Mouse (Mus musculus) forebrain, postnatal 0 days (tissue): ENCODE results near the gene Gm3336. TPM values are rescaled to one million over a fixed set of nuclear protein-coding genes. Genes with fewer than 3 reads are reported as not detected.

Experiments
- ATAC-seq: fragments of 200-750 bp; cut with Nextera tagmentation; 2 replicates; pipeline ENCODE4 v1.8.0; 2017; ENCODE audit warnings: mild to moderate bottlenecking, moderate library complexity
- DNase-seq: peaks from one replicate; pipeline ENCODE4 v3.0.0-alpha.2; 2015
- H3K27ac ChIP-seq: fragments of 300-500 bp; sonication (generic); 2 replicates; pipeline ENCODE4 v1.5.1; 2014; ENCODE audit warnings: low read depth, mild to moderate bottlenecking, antibody characterized with exemption, low read length, moderate library complexity, mixed read lengths
- H3K27me3 ChIP-seq: fragments of 300-500 bp; sonication (generic); 2 replicates; pipeline ENCODE4 v1.6.1; 2014; ENCODE audit warnings: mild to moderate bottlenecking, low read length, mixed read lengths; ENCODE audit not compliant: insufficient read depth
- H3K36me3 ChIP-seq: fragments of 300-500 bp; sonication (generic); 2 replicates; pipeline ENCODE4 v1.6.1; 2014; ENCODE audit warnings: mild to moderate bottlenecking, moderate library complexity; ENCODE audit not compliant: insufficient read depth
- H3K4me1 ChIP-seq: fragments of 300-500 bp; sonication (generic); 2 replicates; pipeline ENCODE4 v1.6.1; 2014; ENCODE audit warnings: antibody characterized with exemption; ENCODE audit not compliant: insufficient read depth
- H3K4me2 ChIP-seq: fragments of 300-500 bp; sonication (generic); 2 replicates; pipeline ENCODE4 v1.6.1; 2014; ENCODE audit warnings: low read depth, mild to moderate bottlenecking, moderate library complexity
- H3K4me3 ChIP-seq: fragments of 300-500 bp; sonication (generic); 2 replicates; pipeline ENCODE4 v1.5.1; 2014; ENCODE audit warnings: low read depth, low read length, mixed read lengths
- H3K9ac ChIP-seq: fragments of 300-500 bp; sonication (generic); 2 replicates; pipeline ENCODE4 v1.6.1; 2014; ENCODE audit warnings: mild to moderate bottlenecking
- H3K9me3 ChIP-seq: fragments of 300-500 bp; sonication (generic); 2 replicates; pipeline ENCODE4 v1.6.1; 2016; ENCODE audit warnings: low read length
- CTCF ChIP-seq: sonication (generic); IDR thresholded peaks from 2 replicates; pipeline ENCODE4 v1.5.1; 2016; ENCODE audit warnings: antibody characterized with exemption, control low read depth, low read depth
- WGBS: fragments of 180-500 bp; shearing (Covaris S2); extraction: QIAGEN DNeasy Blood & Tissue Kit; methylation state at CpG from one replicate; pipeline ENCODE4 v1.1.7; 2014; 5-methylcytosine and 5-hydroxymethylcytosine counted together
- polyA plus RNA-seq: library from polyadenylated mRNA; unstranded; fragments of >200 nt; fragmentation: Nextera tagmentation; extraction: Ambion mirVana; gene quantifications from 2 replicates; pipeline ENCODE4 v1.2.1, GENCODE M21; 2015
- total RNA-seq: library from RNA; depleted of rRNA; stranded (reverse); fragments of >200 nt; gene quantifications from 2 replicates; pipeline ENCODE4 v1.2.3, GENCODE M21; 2014

The Gm3336 gene
- total and polyA plus RNA-seq, 2 experiments from 2014 or later, result not detected

GRCm38 (mm10) chr8:70675336-70675735, 43.0 kb upstream of the Gm3336 start:
- H3K27me3 ChIP-seq, result no peaks in the 10 kb centered on the region
- DNase-seq, result no peak
- no peak for ATAC-seq
- no peaks in the 10 kb centered on the region for H3K9me3 ChIP-seq
- no peak overlapping the region for H3K27ac ChIP-seq
- no peak overlapping the region for H3K4me3 ChIP-seq
- WGBS, result 89% methylated on average over 1 of the region's 1 CpGs
- H3K36me3 ChIP-seq, result peaks cover 24% of the 10 kb centered on the region
- peaks cover 14% of the 10 kb centered on the region for H3K4me1 ChIP-seq
- H3K4me2 ChIP-seq, result no peak overlapping the region
- no peak for TF ChIP-seq CTCF
- no peak overlapping the region for H3K9ac ChIP-seq

GRCm38 (mm10) chr8:70677451-70678080, 40.8 kb upstream of the Gm3336 start:
- Histone ChIP-seq H3K9me3 (no peaks in the 10 kb centered on the region), H3K4me2 (no peak overlapping the region), H3K4me1 (peaks cover 9% of the 10 kb centered on the region), H3K36me3 (peaks cover 24% of the 10 kb centered on the region), H3K4me3 (no peak overlapping the region), H3K27ac (no peak overlapping the region), H3K9ac (no peak overlapping the region), H3K27me3 (no peaks in the 10 kb centered on the region)
- ATAC-seq, result no peak
- WGBS, result 93% methylated on average over 15 of the region's 15 CpGs
- TF ChIP-seq CTCF, result no peak
- no peak for DNase-seq

- Histone ChIP-seq H3K4me2 (no peak overlapping the region), H3K9ac (no peak overlapping the region), H3K9me3 (no peaks in the 10 kb centered on the region), H3K4me3 (no peak overlapping the region), H3K4me1 (peaks cover 6% of the 10 kb centered on the region), H3K27me3 (no peaks in the 10 kb centered on the region), H3K27ac (no peak overlapping the region), H3K36me3 (peaks cover 24% of the 10 kb centered on the region)
- ATAC-seq (no peak), DNase-seq (no peak)
- no peak for TF ChIP-seq CTCF
Measured at GRCm38 (mm10) chr8:70678679-70679078, 39.7 kb upstream of the Gm3336 start.

DNA sequence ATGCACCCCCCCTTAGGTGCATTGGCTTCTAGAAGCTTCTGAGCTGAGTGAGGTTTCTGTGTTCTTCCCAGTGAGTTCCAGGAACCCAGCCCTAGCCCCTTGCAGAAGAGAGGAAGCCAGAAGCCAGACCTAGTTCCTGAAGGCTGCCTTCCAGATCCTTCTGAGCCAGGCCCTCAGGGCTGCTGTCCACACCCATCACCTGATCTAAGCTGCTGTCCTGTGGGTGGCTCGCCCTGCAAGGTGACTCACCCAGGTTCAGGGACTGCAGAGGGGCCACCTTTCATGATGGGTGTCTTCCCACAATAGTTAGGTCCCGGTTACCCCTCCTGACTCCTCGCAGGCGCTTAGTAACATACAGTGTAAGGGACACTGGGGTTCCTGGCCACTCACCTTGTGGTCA, 38.9 kb upstream of the Gm3336 start:
- no peak overlapping the region for H3K4me2 ChIP-seq
- ATAC-seq (no peak), DNase-seq (no peak)
- 93% methylated on average over 4 of the region's 4 CpGs for WGBS
- H3K27me3 ChIP-seq, result no peaks in the 10 kb centered on the region
- H3K4me1 ChIP-seq, result no peaks in the 10 kb centered on the region; the same call in 1 of the 2 replicates
- no peaks in the 10 kb centered on the region for H3K9me3 ChIP-seq
- peaks cover 24% of the 10 kb centered on the region for H3K36me3 ChIP-seq
- no peak for TF ChIP-seq CTCF
- H3K9ac ChIP-seq, result no peak overlapping the region
- H3K4me3 ChIP-seq, result no peak overlapping the region
- H3K27ac ChIP-seq, result no peak overlapping the region

- Histone ChIP-seq H3K4me2 (no peak overlapping the region), H3K36me3 (peaks cover 24% of the 10 kb centered on the region), H3K9ac (no peak overlapping the region), H3K4me1 (no peaks in the 10 kb centered on the region), H3K4me3 (no peak overlapping the region), H3K27ac (no peak overlapping the region), H3K9me3 (no peaks in the 10 kb centered on the region), H3K27me3 (no peaks in the 10 kb centered on the region)
- no peak for ATAC-seq
- no peak for DNase-seq
- TF ChIP-seq CTCF, result no peak
- WGBS, result 84% methylated on average over 3 of the region's 3 CpGs
Measured at GRCm38 (mm10) chr8:70680039-70680438, 38.3 kb upstream of the Gm3336 start.

DNA sequence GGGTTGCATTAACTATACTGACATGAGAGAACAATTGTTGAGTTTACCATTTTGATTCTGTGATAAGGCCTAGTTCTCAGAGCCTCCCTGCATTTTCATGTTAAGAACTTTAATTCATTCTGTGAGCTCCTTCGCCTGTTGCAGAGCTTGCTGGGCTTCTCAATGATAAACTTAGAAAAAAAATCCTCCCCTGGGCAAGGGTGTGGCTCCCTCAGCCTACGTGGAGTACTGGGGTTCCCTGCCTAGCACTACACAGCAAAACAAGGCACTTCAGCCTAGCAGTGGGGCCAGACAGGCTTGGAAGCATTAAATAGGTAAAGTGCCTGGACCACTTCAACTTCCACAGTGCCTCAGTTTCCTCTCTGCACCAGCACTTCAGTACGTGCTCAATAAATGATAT, 36.9 kb upstream of the Gm3336 start:
- no peak for ATAC-seq
- TF ChIP-seq CTCF, result no peak
- Histone ChIP-seq H3K4me1 (no peaks in the 10 kb centered on the region), H3K4me2 (no peak overlapping the region), H3K27me3 (no peaks in the 10 kb centered on the region), H3K27ac (no peak overlapping the region), H3K36me3 (peaks cover 24% of the 10 kb centered on the region), H3K9me3 (no peaks in the 10 kb centered on the region), H3K9ac (no peak overlapping the region), H3K4me3 (no peak overlapping the region)
- DNase-seq, result no peak
- WGBS, result 75% methylated on average over 3 of the region's 3 CpGs

DNA sequence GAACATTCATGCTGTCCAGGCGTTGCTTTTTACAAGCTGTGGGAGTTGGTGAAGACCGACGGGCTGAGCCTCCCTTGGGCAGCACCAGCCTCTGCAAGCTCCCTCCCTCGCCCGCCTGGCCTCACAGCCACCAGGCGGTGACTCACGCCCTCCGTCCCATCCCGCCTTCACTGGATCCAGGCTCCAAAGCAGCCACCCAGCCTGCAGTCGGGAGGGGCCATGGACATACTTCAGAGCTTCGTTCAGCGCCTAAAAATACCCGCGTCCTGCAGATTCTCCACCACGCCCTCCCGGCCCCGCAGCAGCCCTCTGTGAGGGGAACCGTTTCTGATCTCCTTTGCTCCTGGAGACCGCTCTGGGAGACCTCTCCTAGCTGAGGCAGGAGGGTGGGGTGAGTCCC, 36.1 kb upstream of the Gm3336 start:
- no peak for TF ChIP-seq CTCF
- ATAC-seq (no peak), DNase-seq (no peak)
- Histone ChIP-seq H3K27me3 (no peaks in the 10 kb centered on the region), H3K27ac (no peak overlapping the region), H3K4me2 (no peak overlapping the region), H3K9me3 (no peaks in the 10 kb centered on the region), H3K4me3 (no peak overlapping the region), H3K36me3 (peaks cover 24% of the 10 kb centered on the region), H3K4me1 (no peaks in the 10 kb centered on the region), H3K9ac (no peak overlapping the region)
- WGBS, result 9% methylated on average over 19 of the region's 19 CpGs
